Mouse (Mus musculus): ENCODE measurements around the gene Cops8.

DNA sequence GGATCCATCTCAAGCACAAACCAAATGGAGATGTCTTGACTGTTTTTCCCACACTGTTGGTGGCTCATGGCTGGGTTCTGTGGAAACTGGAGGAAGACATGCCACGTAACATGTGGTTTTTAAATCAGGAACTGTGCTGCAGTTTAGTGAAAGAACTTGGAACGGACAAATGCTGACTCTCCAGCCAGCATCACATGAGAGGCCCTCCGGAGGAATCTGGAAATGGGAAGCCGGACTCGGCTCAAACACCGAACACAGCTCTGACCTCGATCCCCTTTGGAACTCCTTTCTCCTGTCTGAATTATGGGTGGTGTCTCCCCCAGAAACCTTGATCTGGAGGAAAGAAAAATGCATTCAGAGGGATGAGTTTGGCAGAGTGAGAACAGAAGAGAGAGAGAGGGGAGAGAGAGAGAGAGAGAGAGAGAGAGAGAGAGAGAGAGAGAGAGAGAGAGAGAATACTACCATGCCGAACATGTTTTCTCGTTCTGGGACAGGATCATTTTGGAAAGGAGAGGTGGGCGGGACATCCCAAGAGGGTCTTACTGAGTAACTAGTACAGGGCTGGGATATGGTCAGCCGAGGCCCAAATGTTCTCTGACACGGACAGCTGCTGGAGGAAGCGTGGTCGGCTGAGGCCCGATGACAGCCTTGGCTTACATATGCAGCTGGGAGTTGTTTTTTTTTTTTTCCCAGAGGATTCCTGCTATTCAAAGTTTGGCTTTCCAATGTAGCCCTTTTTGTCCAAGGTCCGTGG, 53.9 kb downstream of the Cops8 start:
- TF ChIP-seq CTCF (IDR thresholded peaks at IDR 0.05; ENCODE audit: low read depth, low read length): no peak
- TF ChIP-seq POLR2A (IDR thresholded peaks at IDR 0.05; ENCODE audit: insufficient read depth, low read length): no peak
- no peak for TF ChIP-seq EP300 (IDR thresholded peaks at IDR 0.05; ENCODE audit: insufficient read depth, low read depth, low read length)
